Mouse (Mus musculus): ENCODE measurements around the gene Ushbp1.
"Not testable (repeated sequence)": the region's sequence is repeated elsewhere in the genome, so short reads cannot be mapped to it uniquely, and the experiment has no call there.

Ushbp1 gene

DNA sequence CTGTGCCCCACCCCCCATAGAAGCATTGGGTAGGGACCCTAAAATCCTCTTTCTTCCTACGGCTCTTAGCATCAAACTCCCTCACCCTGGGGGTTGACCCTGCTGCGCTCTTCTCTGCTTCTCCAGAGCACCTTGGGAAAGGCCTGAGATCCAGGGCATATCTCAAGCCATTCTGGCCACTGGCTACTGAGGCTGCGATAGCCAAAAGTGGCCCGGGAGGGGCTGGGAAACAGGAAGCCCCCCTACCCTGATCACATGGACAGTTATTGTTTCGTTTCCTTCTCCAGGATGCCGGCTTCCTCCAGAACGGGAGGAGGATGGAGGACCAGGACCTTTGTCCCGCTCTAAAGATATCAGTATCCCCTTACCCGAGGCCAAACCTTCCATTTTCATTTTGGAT lies at the start of gene Ushbp1:
Gene Ushbp1, minus strand, starts transcription at position 174 of the 400 bp plus-strand sequence.
- DNase-seq, result peak; percentile 58 to 70

DNA sequence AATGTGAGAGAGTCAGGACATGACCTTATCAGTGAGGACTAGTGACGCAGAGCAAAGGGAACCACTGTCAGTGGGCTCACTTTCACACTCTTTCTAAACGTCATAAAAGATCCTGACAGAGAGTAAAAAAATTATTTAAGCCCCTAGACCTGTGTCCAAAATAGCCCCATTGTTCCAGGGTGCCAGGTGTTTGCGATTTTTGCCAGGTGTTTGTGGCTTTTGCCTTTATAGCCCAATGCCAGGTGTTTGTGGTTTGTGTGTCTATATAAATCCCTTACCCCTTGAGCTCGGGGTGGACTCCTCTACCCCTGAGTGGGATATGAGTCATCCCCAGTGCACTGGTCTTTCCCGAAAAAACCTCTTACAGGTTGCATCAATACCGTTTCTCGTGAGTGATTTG lies 49.5 kb upstream of the Ushbp1 start:
- DNase-seq, result no peak

DNA sequence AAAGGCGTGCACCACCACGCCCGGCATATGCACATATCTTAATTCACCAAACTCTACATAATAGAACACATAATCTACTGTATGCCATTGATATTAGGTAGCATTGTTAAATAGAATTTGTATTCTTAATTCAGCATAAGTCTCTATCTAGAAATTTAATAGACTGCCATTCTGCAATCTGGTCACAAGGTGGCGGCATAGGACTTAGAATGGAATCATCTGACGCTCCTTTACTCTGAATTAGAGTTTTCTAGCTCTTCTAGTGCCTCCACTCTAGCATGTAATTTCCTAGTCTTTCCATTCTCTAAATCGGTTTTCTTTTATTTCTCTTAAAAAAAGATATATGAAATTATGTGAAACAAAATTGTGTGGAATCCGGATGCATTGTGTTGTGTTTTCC lies 45.8 kb upstream of the Ushbp1 start:
- peak; percentile 22 to 44 for DNase-seq

DNA sequence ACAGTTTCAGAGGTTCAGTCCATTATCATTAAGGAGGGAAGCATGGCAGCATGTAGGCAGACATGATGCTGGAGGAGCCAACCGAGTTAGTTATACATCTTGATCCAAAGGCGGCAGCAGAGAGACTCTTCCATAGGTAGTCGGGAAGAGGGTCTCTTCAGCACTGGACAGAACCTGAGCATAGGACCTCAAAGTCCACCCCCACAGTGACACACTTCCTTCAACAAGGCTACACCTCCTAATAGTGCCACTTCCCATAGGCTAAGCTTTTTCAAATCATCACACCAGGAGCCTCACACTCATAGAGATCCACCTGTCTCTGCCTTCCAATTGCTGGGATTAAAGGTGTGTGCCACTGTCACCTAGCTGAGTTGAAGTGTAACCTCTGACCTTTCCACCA lies 41.4 kb upstream of the Ushbp1 start:
- DNase-seq, result no peak

DNA sequence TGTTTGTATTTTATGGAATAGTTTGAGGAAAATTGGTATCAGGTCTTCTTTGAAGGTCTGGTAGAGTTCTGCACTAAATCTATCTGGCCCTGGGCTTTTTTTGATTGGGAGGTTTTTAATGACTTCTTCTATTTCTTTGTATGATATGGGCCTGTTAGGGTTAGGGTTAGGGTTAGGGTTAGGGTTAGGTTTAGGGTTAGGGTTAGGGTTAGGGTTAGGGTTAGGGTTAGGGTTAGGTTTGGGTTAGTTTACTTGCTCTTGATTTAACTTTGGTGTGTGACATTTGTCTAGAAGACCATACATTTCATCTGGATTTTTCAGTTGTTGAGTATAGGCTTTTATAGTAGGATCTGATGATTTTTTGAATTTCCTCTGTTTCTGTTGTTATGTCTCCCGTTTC lies 37.3 kb upstream of the Ushbp1 start:
- DNase-seq, result not testable (repeated sequence)

DNA sequence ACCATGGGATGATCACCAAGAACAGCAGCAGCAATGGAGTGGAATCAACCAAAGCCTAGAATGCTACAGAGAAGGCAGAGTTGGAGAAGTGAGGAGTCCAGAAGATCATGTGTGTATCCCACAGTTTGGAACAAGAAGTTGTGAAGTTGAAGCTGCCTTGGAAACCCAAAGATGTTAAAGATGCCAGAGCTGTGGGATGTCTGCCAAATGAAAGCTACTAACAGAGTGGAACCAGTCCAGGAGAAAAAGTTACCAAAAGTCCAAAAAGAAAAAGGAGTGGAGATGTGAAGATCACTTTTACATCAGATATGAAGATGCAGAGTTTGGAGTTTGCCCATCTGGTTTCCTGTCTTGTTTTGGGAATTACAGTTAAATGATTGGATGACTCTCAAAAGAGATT lies 26.5 kb upstream of the Ushbp1 start:
- DNase-seq, result no peak

DNA sequence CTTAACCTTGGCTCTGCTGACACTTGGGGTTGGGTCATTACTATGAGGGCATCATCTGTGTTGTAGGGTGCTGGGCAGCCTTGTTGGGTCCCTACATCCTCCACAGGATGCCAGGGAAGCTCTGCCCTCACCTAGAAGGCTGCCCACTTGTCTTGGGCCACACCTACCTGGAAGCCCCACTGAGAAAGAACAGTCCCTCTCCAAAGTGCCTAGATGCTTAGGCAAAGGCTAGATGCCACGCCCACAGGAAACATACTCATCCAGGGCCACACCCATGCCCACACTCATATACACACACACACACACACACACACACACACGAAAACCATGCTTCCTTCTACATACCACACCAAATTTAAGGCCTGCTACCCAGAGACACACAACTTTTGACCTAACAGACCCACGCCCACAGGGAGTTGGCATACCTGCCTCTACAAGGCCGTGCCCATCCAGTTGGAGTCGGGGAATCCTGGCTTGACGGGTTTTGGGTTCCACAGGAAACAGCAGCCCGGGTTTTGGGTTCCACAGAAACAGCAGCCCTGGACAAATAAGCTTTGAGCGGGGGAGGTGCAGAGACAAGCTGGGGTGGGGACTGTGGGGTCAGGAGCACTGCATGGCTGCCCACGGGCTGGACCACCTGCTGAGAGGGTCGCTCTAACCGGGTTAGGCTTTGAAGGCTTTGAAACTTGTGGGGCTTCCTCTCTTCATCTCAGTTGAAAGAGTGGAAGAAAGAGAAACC lies 16.1 kb upstream of the Ushbp1 start:
- DNase-seq, result no peak

DNA sequence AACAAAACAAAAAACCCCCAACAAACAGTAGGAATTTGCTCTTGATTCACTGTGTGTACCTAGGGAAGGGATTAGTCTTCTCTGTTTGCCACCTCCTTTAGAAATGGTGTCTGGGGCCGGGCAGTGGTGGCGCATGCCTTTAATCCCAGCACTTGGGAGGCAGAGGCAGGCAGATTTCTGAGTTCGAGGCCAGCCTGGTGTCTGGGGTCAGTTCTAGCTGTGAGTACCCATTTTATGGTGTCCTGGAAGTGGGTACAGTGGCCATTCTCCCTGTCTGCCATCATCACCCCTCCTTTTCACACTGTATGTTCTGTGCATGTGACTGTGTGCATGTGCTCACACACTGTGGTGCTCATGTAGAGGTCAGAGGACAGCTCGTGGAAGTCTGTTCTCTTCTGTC lies 12.6 kb upstream of the Ushbp1 start:
- no peak for DNase-seq

DNA sequence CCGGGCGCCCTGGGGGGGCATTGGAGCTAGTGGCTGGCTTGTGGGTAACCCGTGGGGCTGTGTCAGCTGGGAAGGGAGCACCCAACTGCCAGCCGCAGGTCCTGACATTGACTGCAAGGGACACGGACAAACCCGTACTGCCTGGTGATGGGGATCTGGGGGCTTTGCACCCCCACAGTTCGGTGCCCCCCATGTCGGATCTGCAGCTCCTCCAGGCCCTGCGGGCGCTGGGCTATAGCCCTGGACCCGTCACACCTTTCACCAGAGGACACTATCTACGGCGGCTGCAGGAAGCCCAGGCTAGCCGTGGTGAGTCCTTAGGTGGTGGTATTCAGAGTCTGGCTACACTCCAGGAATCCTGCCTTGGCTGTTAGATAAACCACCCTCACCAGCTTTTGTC lies 11.8 kb upstream of the Ushbp1 start:
- no peak for DNase-seq

DNA sequence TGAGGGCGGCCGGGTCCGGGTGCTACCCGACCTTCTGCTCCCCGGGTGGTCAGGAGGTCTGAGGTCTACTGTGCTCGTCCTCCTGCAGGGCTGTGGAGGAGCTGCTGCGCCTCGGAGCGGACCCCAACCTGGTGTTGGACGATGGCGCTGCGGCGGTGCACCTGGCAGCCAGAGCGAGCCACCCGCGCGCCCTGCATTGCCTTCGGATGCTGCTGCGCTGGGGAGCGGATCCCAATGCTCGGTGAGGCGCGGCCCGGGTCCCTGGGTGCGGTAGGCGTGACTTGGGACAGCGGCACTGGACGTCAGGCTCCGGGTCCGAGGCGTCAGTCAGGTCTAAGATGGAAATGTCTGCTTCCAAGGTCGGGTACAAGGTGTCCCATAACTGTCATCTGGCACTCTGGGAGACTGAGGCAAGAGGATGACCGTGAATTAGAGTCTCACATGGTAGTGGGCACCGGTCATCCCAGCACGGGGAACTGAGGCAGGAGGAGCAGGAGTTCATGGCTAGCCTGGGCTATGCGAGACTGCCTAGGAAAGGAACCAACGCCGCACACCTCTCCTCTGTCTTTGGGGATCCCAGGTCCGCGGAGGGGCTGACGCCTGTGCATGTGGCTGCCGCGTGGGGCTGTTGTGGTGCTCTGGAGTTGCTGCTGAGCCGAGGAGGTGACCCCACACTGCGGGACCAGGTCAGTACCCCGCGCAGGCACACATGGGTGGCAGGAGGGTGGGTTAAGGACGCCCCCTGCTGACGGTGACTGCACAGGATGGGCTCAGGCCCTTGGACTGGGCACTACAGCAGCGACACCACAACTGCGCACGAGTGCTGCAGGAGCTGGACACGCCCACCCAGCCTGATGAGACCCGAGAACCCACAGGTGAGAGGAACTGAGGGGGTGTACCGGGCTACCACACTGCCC lies 10.8 kb upstream of the Ushbp1 start:
- DNase-seq, result peak; percentile 61 to 72

DNA sequence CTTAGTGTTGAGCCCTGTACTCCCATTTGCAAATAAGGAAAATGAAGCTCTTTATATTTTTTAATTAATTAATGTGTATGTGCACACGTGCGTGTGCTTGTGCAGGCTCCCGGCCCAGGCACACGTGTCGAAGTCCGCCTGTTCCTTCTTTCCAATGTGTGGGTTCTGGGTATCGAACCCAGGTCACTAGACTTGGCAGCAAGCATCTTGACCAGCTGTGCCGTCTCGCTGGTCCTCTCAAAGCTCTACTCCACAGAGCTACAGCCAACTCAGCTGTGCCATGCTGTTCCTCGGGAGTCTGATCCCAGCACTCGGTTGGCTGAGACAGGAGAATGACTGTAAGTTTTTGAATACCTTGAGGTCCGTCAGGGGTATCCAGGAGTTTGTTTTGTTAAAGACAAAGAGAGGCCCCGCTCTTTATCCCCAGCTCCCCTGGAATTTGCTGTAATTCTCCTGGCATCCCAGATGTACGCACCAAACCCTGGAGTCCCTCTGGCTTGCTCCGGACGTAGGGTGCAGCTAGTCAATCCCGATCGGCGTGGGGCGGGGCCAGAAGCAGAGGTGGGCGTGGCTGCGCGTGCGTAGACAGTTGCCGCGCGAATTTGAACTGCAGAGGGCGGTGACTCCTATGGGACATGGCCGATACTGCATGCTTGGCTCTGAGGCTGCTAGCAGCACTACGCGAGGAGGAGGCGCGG lies 9.9 kb upstream of the Ushbp1 start, which contains the start of gene Ankle1:
Gene Ankle1, plus strand, starts transcription at position 610 of the 698 bp plus-strand sequence.
- DNase-seq, result peak; percentile 96

DNA sequence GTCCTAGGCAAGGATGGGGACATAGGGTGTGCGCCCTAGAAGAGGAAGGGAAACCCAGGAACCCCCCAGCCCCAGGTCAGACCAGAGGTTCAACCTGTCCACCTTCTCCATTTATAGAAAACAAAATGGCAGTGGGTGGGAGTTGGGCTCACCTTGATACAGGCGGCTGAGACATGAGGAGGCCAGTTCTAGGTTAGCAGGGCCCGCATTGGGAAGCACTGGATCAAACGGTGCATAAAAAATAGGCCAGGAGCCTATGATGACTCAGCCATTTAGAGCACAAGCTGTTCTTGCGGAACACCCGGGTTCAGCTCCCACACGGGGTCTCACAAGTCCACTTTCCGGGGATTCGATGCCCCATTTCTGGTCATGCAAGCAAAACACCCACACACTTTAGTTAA lies 9.3 kb upstream of the Ushbp1 start:
- DNase-seq, result no peak

DNA sequence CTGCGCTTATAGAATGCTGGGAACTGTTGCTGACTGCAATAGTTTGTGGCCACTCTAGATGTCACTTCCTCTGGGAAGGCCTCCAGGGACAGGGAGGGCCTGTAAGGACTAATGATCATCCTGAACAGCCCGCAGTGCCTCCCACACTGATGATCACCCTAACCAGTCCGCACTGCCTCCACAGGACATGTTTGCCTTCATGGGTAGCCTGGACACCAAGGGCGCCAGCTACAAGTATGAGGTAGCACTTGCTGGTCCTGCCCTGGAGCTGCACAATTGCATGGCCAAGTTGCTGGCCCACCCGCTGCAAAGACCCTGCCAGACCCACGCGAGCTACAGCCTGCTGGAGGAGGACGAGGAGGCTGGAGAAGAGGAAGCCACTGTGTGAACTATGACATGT lies 8.4 kb upstream of the Ushbp1 start:
- DNase-seq, result no peak

DNA sequence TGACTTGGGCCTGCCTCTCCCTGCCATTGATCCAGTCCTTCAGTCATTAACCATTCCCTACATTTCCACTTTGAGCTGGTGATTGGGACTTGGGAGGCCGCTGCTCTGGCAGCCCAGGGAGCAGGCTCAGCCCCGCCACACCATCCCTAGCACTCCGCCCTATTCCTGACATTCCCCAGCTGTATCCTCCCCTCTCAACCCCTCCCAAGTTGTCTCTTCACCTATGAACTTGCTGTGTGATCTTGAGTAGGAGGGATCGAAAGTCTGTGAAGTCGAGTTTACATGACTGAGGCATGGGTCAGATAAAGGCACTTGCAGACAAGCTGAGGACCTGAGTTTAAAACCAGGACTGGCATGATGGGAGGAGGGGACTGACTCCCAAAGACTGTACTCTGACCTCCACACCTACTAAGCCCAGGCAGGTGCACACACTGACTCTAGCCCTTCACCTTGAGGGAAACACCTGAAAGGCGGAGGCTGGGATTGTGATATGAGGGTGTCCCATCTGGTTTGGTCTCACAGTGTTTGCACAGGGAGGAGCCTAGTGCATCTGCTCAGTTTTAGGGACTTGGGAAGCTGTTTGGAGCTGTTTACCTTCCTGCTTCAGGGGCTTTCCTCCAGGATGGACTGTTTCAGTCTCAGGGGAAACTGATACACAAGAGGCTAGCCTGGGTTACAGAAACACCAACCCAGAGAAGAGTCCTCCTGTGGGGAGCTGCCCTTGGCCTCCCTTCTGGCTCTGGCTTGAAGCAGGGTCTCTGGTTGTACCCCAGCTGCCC lies 7.7 kb upstream of the Ushbp1 start:
- DNase-seq, result no peak

DNA sequence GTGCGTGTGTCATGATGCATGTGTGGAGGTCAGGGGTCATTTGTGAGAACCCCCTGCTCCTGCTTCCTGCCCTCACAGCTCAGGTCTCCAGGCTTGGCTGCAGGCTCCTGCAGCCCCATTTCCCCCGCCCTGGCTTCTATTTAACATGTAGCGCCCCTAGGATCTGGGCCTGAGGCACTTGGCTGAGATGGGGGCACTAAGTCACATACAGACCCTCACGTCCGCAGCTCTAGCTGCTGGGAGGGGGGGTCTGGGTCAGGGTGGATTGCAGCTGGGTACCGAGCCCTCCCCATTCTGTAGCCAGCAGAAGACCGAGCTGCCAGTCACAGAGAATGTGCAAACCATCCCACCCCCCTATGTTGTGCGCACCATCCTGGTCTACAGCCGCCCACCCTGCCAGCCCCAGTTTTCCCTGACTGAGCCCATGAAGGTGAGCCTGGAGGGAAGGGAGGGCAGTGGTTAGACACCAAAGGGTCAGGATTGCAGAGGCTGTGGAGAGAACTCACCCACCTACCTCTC lies 6.9 kb upstream of the Ushbp1 start:
- DNase-seq, result no peak

DNA sequence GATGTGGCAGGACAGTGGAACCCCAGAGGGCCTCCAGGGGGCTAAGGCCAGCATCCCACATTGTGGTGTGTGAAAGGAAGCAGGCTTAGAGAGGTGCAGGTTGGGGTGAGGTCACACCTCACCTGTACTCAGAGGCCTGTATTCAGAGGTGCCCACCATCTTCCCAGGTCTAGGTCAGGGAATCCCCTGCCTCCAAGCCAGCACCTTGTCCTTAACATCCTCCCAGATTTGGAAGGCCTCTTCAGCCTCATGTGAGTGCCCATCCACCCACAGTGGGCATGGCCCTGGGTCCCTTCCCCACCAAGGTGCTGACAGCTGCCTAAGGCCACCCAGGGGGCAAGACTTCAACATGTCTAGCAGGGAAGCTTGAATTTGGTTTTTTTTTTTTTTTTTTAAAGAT lies 5.9 kb upstream of the Ushbp1 start:
- DNase-seq, result no peak

DNA sequence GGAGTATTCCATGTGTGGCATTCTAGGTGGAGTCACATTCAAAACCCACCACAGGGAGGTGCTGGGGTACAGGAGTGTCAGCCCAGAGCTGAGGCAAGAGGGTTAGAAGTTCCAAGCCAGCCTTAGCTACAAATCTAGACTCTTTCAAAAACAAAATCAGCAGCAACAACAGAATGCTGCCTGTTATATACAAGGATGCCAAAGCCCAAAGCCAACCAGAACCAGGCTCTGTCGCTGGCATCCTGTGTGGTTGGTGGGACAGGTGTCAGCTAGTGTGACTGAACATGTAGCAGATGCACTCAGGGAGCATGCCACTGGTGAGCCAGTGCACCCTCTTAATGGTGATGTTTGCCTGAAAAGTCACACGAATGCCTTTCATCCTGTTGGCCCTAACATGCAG lies 5.2 kb upstream of the Ushbp1 start:
- no peak for DNase-seq

DNA sequence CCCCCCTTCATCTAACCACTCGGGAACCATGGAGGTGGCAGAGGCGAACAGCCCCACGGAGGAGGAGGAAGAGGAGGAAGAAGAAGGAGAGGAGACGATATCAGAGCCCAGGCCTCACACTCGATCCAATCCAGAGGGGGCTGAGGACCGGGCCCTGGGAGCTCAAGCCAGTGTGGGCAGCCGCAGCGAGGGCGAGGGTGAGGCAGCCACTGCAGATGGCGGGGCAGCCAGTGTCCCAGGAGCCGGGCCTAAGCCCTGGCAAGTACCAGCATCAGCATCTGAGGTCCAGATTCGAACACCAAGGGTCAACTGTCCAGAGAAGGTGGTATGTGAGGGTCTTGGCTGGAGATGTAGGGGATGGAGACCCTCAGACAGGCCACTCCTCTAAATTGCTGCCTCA lies 2.1 kb upstream of the Ushbp1 start:
- no peak for DNase-seq

DNA sequence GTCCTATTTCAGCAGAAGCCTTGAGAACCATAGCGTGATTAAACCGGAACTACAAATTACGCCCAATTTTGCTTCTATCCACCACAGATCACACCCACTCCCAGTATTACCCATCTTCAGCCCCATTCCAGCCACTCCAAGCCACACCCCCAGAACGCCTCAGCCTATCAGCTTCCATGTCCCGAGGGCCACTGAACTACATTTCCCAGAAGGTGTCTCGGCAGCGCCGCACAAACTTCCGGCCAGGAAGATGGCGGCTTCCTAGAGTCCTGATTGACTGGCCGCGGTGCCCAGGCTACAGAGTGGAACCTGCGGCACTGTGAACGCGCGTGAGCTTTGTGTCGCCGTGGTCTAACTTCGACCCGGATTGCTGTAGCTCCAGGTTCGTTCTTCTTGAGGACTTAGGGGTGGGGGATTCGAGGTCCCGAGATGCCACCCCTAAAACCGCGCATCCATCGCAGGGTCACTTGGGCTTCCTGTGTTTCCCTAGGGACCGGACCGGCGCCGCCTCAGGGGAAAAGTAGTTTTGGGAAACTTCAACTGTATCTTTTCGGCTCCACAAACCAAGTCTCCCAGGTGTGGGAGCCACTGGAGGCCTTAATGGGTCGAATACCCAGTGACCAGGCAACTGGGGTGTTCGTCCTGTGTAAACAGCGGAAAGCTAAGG lies 1.2 kb upstream of the Ushbp1 start, which contains the start of gene Babam1:
Gene Babam1, plus strand, starts transcription at position 223 of the 667 bp plus-strand sequence.
- peak; percentile 96 to 97 for DNase-seq

DNA sequence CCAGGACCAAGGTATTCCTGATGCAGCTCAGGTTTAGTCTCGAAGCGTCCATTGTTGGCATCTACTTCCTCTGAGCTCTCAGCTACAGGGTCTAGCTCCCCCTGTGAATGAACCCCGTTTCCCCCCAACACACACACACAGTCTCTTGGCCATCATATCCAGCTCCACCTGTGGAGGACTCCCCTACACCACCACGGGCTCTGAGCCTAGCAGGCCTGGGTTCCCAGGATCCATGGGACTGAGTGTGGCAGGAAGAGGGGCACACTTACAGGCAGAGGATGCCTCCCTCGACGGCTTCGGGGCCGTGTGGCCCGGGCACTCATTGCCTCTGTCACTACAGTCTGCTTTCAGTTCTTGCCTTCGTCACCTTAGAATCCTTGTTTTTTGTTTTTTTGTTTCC lies 531 bp downstream of the Ushbp1 start:
- no peak for DNase-seq

DNA sequence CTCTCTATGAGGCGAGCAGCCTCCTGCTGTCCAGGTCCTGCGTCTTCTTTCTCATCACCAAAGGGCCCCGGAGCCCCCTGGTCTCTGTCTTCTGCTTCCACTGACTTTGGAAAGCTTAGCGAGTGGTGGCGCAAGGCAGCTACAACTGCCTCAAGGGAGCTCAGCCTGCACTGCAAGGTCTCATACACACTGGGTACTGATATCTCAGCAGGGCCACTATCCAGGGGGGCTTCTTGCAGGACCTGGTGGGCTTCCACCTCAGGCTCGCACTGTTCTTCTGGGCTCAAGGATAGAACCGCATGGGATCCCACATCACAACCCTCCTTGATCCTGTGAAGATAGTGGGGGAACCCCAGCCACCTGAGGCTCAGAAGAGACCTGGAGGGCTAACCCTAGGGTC lies 1.1 kb downstream of the Ushbp1 start:
- no peak for DNase-seq

DNA sequence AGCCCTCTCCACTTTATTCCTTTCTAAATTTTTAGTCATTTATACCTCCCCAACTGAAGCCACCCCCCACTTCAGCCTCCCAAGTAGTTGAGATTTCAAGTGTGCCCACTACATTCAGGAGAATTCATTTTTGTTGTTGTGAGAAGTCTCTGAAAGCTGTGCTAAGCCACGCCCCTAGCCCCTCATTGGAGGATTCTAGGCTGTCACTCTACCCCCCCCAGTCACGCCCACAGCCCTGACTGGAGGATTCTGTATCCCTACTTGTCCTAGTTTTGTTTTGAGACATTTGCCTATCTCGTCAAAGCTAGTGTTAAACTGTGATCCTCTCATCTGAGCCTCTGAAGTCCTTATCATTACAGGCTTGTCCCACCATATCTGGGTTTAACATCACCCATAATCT lies 2.7 kb downstream of the Ushbp1 start:
- peak; percentile 58 to 69 for DNase-seq
